Mouse (Mus musculus): ENCODE results near the gene Dapk3.
A peak's percentile ranks its signal among the peaks of the same experiment; 100 is the strongest.
"Not testable (repeated sequence)": the region's sequence is repeated elsewhere in the genome, so short reads cannot be mapped to it uniquely, and the experiment has no call there.

The Dapk3 gene

GRCm38 (mm10) chr10:81145778-81146177 lies 37.0 kb upstream of the Dapk3 start:
- DNase-seq (ENCODE audit: inconsistent age in 2 of 2, low spot score in 1 of 2), result no peak

DNA sequence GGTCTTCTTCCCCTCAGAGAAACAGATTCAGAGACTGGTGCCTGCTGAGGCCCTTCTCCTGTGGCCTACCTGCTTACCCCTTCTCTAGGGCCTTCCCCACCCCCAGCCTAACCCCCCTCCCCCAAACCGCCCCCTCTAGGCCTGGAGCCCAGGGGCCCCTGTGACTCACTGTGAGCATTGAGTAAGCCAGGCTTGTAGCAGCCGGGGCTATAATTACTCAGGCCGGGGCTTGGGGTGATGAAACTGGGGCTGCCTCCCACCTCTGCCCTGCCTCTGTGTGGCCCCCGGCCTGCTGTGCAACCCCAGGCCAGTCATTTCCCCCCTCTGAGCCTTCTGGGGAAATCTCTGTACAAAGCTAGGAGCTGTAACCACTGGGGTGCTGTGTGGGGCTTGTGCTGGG lies 36.5 kb upstream of the Dapk3 start:
- DNase-seq (ENCODE audit: inconsistent age in 2 of 2, low spot score in 1 of 2), result peak in 1 of 2 experiments; percentile 74

DNA sequence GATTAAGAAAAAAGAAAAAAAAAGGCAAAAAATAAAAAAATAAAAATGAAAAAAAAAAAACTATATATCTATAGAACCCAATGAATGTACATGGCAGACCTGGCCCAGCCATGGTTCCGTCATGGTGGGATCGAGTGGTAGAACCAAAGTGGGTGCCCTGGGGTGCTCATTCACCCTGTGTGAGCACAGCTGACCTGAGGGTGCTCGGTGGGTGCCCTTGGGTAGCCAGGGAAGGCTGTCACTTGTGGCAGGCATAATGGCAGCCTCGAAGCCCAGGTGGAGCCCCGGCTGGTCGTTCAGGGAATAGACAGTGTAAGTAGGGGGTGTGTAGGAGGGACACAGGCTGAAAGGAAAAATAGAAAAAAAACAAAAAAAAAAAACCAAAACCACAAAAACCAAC lies 31.5 kb upstream of the Dapk3 start:
- no peak for DNase-seq (ENCODE audit: inconsistent age in 2 of 2, low spot score in 1 of 2)

DNA sequence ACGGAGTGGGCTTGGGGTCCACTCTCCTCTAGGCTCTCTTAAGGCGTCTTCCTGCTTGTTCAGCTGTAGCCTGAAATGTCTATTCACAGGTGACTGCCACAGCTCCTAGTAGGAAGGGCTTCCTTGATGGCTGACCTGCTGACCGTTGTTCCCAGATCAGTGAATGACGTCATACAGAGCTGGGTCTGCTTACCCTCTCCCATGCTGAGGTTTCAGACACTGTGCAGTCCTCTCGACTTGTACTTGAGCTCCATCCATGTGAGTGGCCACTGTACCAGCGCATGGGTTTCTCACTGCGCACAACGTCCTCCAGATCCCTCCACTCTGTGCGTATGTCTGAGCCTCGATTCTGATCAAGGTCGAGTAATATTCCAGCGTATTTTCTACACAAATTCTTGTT lies 30.2 kb upstream of the Dapk3 start:
- DNase-seq (ENCODE audit: inconsistent age in 2 of 2, low spot score in 1 of 2), result peak in 1 of 2 experiments; percentile 57

- DNase-seq (ENCODE audit: inconsistent age in 2 of 2, low spot score in 1 of 2), result no peak
These were observed 28.5 kb upstream of the Dapk3 start for GRCm38 (mm10) chr10:81154313-81154712.

DNA sequence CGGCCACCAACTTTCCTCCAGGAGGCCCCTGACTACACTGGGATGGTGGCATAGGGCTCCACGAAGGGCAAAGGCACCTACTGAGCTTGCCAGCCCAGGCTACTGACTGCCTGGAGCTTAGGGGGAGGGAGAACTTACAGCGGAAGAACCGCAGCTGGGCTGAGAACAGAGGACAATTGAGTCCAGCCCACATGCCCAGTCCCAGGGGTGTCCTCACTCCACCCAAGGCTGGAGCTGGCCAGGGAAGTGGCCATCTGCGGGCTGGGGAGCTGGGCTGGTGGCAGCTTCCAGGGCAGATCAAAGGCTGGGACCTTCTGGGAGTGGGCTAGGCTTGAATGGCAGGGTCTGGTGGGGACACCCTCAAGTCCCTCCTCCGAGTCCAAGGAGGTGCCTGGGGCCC lies 28.1 kb upstream of the Dapk3 start:
- DNase-seq (ENCODE audit: inconsistent age in 2 of 2, low spot score in 1 of 2), result no peak

- peak; percentile 65 to 76 for DNase-seq (ENCODE audit: inconsistent age in 2 of 2, low spot score in 1 of 2)
These were observed 21.0 kb upstream of the Dapk3 start for GRCm38 (mm10) chr10:81161602-81162317.

- DNase-seq (ENCODE audit: inconsistent age in 2 of 2, low spot score in 1 of 2), result no peak
These were observed 20.5 kb upstream of the Dapk3 start for GRCm38 (mm10) chr10:81162318-81162652.

GRCm38 (mm10) chr10:81165118-81165517 lies 17.7 kb upstream of the Dapk3 start:
- peak in 1 of 2 experiments; percentile 51 for DNase-seq (ENCODE audit: inconsistent age in 2 of 2, low spot score in 1 of 2)

DNA sequence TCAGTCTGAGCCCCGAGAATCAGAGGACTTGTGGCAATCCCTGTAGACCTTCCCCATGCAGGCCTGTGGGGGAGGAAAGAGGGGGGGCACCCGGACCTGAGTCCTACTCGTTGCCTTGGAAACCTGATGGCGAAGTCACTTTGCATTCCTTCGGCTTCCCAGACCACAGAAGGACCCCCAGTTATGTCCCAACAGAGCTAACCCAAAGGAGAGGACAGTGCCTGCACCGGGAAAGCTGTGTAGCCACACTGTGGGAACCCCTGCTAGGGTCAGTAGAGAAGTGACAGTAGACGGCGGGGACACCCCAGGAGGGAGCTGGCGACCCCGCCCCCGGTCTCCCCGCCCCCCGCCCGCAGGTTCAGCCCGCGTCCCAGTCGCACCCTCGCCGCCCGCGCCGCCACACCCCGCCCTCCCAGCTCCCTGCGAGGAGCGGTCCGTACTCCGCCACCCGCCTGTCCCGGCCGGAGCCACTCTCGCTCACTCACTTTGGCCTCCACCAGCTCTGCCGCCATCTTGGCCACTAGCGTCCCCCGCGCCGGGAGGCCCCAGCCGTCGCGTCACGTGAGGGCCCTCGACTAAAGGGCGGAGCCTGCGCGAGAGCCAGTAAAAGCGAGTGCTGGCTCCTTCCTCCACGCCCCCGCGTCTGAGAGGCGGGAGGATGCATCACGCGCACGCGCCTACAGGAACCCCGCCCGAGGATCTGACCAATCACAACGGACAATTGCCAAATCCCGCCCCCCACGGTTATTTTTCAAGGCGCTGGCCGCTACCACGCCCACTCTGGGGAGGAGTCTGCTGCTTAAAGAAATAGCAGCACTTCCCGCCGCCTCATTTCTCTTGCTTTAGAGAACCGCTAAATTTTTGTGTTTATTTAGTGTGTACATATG lies 15.4 kb upstream of the Dapk3 start, which contains the start of gene Pias4:
Gene Pias4 (minus strand): TSS at position 724 of the 887 bp plus-strand sequence.
- peak; percentile 100 for DNase-seq (ENCODE audit: inconsistent age in 2 of 2, low spot score in 1 of 2)

GRCm38 (mm10) chr10:81168087-81168431 lies 14.7 kb upstream of the Dapk3 start:
- no peak for DNase-seq (ENCODE audit: inconsistent age in 2 of 2, low spot score in 1 of 2)

GRCm38 (mm10) chr10:81168521-81169244 lies 14.1 kb upstream of the Dapk3 start:
- peak; percentile 88 to 95 for DNase-seq (ENCODE audit: inconsistent age in 2 of 2, low spot score in 1 of 2)

DNA sequence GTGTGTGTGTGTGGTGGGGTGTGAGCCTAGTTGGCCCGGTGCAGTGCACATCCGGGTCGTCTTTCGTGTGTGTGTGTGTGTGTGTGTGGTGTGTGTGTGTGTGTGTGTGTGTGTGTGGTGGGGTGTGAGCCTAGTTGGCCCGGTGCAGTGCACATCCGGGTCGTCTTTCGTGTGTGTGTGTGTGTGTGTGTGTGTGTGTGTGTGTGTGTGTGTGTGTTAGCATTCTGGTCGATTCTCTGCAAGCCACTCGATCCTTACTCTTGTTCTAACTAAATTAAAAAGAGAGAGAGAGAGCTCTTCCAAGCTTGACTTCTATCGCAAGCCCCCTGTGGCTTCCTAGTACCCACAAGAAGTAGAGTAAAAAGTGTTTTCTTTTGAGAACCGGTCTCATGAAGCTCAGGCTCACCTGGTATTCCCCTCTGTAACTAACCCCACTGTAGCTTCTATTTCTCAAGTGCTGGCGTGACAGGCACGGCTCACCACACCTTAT lies 13.3 kb upstream of the Dapk3 start:
- DNase-seq (ENCODE audit: inconsistent age in 2 of 2, low spot score in 1 of 2), result peak in 1 of 2 experiments; percentile 60

DNA sequence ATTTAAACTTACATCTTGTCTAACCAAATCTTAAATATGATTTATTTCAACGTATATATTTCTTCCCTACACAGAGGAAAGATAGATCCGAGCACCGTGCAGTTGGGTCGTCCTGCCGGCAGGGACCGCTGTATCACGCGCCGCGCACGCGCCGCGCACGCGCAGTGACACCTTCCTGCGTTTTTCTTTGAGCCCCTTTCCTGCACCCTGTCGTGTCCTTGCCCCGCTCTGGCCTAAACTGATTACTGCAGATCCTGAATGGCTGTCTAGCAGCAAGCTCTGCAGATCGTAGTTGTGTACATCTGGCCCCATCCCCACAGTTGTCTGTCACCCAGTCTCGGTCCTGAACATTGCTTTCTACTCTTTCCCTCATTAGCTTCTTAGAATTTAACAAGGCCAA lies 9.7 kb upstream of the Dapk3 start:
- DNase-seq (ENCODE audit: inconsistent age in 2 of 2, low spot score in 1 of 2), result peak; percentile 88 to 95

DNA sequence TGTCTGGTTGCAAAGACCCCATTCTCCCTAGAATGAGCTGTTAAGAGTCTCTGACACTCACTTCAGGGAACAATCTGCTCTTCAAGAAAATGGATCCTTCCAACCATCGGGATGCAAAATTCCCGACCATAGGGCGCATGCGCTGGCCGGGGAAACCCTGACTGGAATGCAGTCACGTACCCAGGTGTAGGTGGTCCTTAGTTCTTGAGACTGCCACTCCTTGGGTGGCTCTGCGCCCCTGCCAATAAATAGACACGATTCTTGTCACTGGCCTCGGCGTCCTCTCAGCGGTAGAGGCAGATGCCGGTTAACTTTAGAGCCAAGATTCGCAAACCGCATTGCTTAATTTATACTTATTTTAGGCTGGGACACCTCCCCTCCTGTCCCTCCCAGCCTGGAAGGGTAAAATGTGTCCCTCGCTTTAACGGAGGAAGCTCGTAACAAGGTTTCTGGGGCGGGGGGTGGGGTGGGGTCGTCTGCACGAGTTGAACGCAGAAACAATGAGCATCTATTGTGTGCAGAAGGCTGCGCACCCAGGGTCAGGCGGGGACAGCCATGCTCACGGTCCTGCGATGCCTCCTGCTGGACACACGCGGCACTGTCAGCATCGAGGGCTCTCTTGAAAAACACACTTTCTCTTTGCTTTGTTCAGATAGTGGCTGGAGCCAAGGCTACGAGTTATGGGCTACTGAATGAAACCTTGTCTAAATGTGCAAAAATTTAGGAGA lies 8.0 kb upstream of the Dapk3 start:
- DNase-seq (ENCODE audit: inconsistent age in 2 of 2, low spot score in 1 of 2), result peak; percentile 89 to 96

GRCm38 (mm10) chr10:81175345-81175701 lies 7.5 kb upstream of the Dapk3 start:
- DNase-seq (ENCODE audit: inconsistent age in 2 of 2, low spot score in 1 of 2), result not testable (repeated sequence)

- DNase-seq (ENCODE audit: inconsistent age in 2 of 2, low spot score in 1 of 2), result peak in 1 of 2 experiments; percentile 69
These were observed 6.8 kb upstream of the Dapk3 start for GRCm38 (mm10) chr10:81175936-81176465.

GRCm38 (mm10) chr10:81176466-81177271 lies 6.1 kb upstream of the Dapk3 start, which contains the start of gene Eef2:
Gene Eef2, plus strand, starts transcription at chr10:81176631.
- peak; percentile 99 to 100 for DNase-seq (ENCODE audit: inconsistent age in 2 of 2, low spot score in 1 of 2)

DNA sequence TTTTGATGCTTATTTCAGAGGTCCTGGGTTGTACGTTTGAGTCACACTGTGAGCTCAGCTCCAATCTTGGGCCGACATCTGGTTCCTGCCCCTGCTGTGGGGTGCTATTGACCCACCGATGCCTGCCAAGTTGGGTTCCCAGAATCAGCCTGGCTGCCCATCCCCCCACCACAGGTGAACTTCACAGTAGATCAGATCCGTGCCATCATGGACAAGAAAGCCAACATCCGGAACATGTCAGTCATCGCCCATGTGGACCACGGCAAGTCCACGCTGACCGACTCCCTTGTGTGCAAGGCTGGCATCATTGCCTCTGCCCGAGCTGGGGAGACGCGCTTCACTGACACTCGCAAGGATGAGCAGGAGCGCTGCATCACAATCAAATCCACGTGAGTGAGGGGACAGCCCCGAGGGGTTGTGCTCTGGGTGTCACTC lies 5.3 kb upstream of the Dapk3 start:
- peak in 1 of 2 experiments; percentile 83 for DNase-seq (ENCODE audit: inconsistent age in 2 of 2, low spot score in 1 of 2)

Measured in adrenal gland, adult (tissue).